Mouse (Mus musculus): ENCODE results near the gene Abhd14a.

GRCm38 (mm10) chr9:106469317-106469716, 21.8 kb upstream of the Abhd14a start:
- TF ChIP-seq CTCF (IDR thresholded peaks at IDR 0.05; ENCODE audit: control insufficient read depth, insufficient read depth, insufficient replicate concordance, low read depth, low read length) = no peak
- TF ChIP-seq POLR2A (IDR thresholded peaks at IDR 0.05; ENCODE audit: control insufficient read depth, low read depth, low read length) = no peak

Measured in testis, adult 2 months (tissue).